Mouse (Mus musculus) ES-E14 (cell line): ENCODE measurements around the gene Olfr1130. TPM values are rescaled to one million over a fixed set of nuclear protein-coding genes. Genes with fewer than 3 reads are reported as not detected.

ENCODE experiments used
- DNase-seq: peaks from one replicate; pipeline ENCODE4 v3.0.0-alpha.2; 2013; ENCODE audit warnings: low read depth, low spot score
- H3K27ac ChIP-seq: 2 replicates; pipeline ENCODE4 v1.5.1; 2012; ENCODE audit warnings: low read depth, mild to moderate bottlenecking, low read length, moderate library complexity, mixed read lengths; ENCODE audit not compliant: poor library complexity, insufficient read depth, severe bottlenecking
- H3K36me3 ChIP-seq: 2 replicates; pipeline ENCODE4 v1.6.1; 2012; ENCODE audit warnings: mild to moderate bottlenecking, low read length, moderate library complexity, mixed read lengths; ENCODE audit not compliant: control insufficient read depth, poor library complexity, insufficient read depth, severe bottlenecking
- H3K4me1 ChIP-seq, 2 experiments: fragments of 150-350 bp in 1 of 2; sonication (generic) in 1 of 2; 2 replicates each; pipeline ENCODE4 v1.6.1; 2012; ENCODE audit warnings: low read length in 2 of 2, mild to moderate bottlenecking in 1 of 2, mixed read lengths in 1 of 2; ENCODE audit not compliant: control insufficient read depth in 2 of 2, insufficient read depth in 2 of 2, poor library complexity in 1 of 2
- H3K4me3 ChIP-seq, 2 experiments: fragments of 150-350 bp in 1 of 2; sonication (generic) in 1 of 2; 2 replicates each; pipeline ENCODE4 v1.5.1; 2012; ENCODE audit warnings: low read length in 2 of 2, low read depth in 1 of 2, mild to moderate bottlenecking in 1 of 2, mixed read lengths in 1 of 2; ENCODE audit not compliant: insufficient read depth in 1 of 2, poor library complexity in 1 of 2, severe bottlenecking in 1 of 2
- H3K9ac ChIP-seq: 2 replicates; pipeline ENCODE4 v1.6.1; 2012; ENCODE audit warnings: low read depth, mild to moderate bottlenecking, low read length, mixed read lengths; ENCODE audit not compliant: poor library complexity, insufficient read depth, severe bottlenecking
- H3K9me3 ChIP-seq: fragments of 150-350 bp; sonication (generic); 2 replicates; pipeline ENCODE4 v1.6.1; 2012; ENCODE audit warnings: low read depth, mild to moderate bottlenecking, low read length; ENCODE audit not compliant: control insufficient read depth, insufficient read depth
- CHD2 ChIP-seq: IDR thresholded peaks from 2 replicates; pipeline ENCODE4 v1.6.1; 2014; ENCODE audit warnings: mild to moderate bottlenecking, low read depth, low read length, inconsistent platforms
- HCFC1 ChIP-seq: IDR thresholded peaks from 2 replicates; pipeline ENCODE4 v1.6.1; 2012; ENCODE audit warnings: low read length, inconsistent platforms, borderline replicate concordance; ENCODE audit not compliant: insufficient read depth
- MAFK ChIP-seq: IDR thresholded peaks from 2 replicates; pipeline ENCODE4 v1.6.1; 2014; ENCODE audit warnings: mild to moderate bottlenecking, low read depth, low read length, inconsistent platforms; ENCODE audit not compliant: insufficient read depth
- ZC3H11A ChIP-seq: IDR thresholded peaks from 2 replicates; pipeline ENCODE4 v1.6.1; 2012; ENCODE audit warnings: low read depth, mild to moderate bottlenecking, inconsistent platforms, low read length, borderline replicate concordance
- ZNF384 ChIP-seq: IDR thresholded peaks from 2 replicates; pipeline ENCODE4 v1.6.1; 2012; ENCODE audit warnings: low read depth, low read length, inconsistent platforms
- in situ Hi-C, 2 experiments: fragments of 600-800 bp; cut with MboI; formaldehyde crosslinking; loops; one replicate each; pipeline ENCODE4 v1.15.1; 2025; ENCODE audit warnings: low sequenced_read_pairs in 2 of 2, inconsistent platforms in 1 of 2; ENCODE audit not compliant: unreplicated experiment in 2 of 2
- total RNA-seq: library from RNA; depleted of rRNA; stranded (reverse); fragments of 300-350 nt; gene quantifications from 2 replicates; pipeline ENCODE4 v1.2.3, GENCODE M21; 2012; rRNA removed

The Olfr1130 gene
- total RNA-seq, 1 experiment, result not detected

GRCm38 (mm10) chr2:87647274-87647673 is 41.3 kb downstream of the Olfr1130 start, which contains the start of gene Olfr1133:
Gene Olfr1133, minus strand, starts transcription at chr2:87647374.
- no peak for DNase-seq
- no peaks in the 10 kb centered on the region for H3K9me3 ChIP-seq
- TF ChIP-seq HCFC1, result no peak
- TF ChIP-seq ZNF384, result no peak
- no peak for TF ChIP-seq MAFK
- TF ChIP-seq ZC3H11A, result no peak
- no peak for TF ChIP-seq CHD2
- no peak within 1 kb of the TSS for H3K4me3 ChIP-seq
- no peak within 1 kb of the TSS for H3K9ac ChIP-seq
- H3K27ac ChIP-seq, result no peak within 1 kb of the TSS
- no peaks in the 10 kb centered on the region for H3K36me3 ChIP-seq
- in situ Hi-C loops, result no loop called here
- H3K4me1 ChIP-seq, result no peaks in the 10 kb centered on the region

GRCm38 (mm10) chr2:87658360-87658759 is 52.3 kb downstream of the Olfr1130 start, which contains the start of gene Olfr1134:
Gene Olfr1134, minus strand, starts transcription at chr2:87658460.
- H3K4me1 ChIP-seq, result no peaks in the 10 kb centered on the region
- H3K27ac ChIP-seq, result no peak within 1 kb of the TSS
- H3K9me3 ChIP-seq, result no peaks in the 10 kb centered on the region
- H3K9ac ChIP-seq, result no peak within 1 kb of the TSS
- H3K4me3 ChIP-seq, result no peak within 1 kb of the TSS
- in situ Hi-C loops, result no loop called here
- DNase-seq, result no peak
- H3K36me3 ChIP-seq, result no peaks in the 10 kb centered on the region
- TF ChIP-seq HCFC1 (no peak), MAFK (no peak), ZC3H11A (no peak), CHD2 (no peak), ZNF384 (no peak)

Other genes with a start within 250 kb of the Olfr1130 start
- gene Olfr1121, start 236.3 kb upstream of the Olfr1130 start, total RNA-seq, result not detected in 2 replicates
- gene Olfr1122, start 220.4 kb upstream of the Olfr1130 start, total RNA-seq, result not detected in 2 replicates
- gene Olfr1123, start 189.6 kb upstream of the Olfr1130 start, total RNA-seq, result not detected in 2 replicates
- gene Olfr1124, start 175.9 kb upstream of the Olfr1130 start, total RNA-seq, result not detected in 2 replicates
- not detected in 2 replicates for gene Olfr1126, start 152.2 kb upstream of the Olfr1130 start, total RNA-seq
- gene Pramel7, start 109.1 kb upstream of the Olfr1130 start, total RNA-seq, result 2.7 and 9.3 TPM in 2 replicates
- 3.1 and 16.5 TPM in 2 replicates for gene Pramel6, start 99.6 kb upstream of the Olfr1130 start, total RNA-seq
- gene Olfr153, start 74.4 kb upstream of the Olfr1130 start, total RNA-seq, result 1.2 and 1.9 TPM in 2 replicates
- gene Olfr1128, start 60.7 kb upstream of the Olfr1130 start, total RNA-seq, result not detected in 2 replicates
- not detected in 2 replicates for gene Olfr1129, start 32.3 kb upstream of the Olfr1130 start, total RNA-seq
- not detected in 2 replicates for gene Olfr1131, start 20.9 kb downstream of the Olfr1130 start, total RNA-seq
- not detected in 2 replicates for gene Olfr1132, start 31.3 kb downstream of the Olfr1130 start, total RNA-seq
- gene Olfr1133, start 41.2 kb downstream of the Olfr1130 start, total RNA-seq, result not detected in 2 replicates
- not detected in 2 replicates for gene Olfr1134, start 52.2 kb downstream of the Olfr1130 start, total RNA-seq
- not detected in 2 replicates for gene Olfr1135, start 67.5 kb downstream of the Olfr1130 start, total RNA-seq
- not detected in 2 replicates for gene Olfr1136, start 87.7 kb downstream of the Olfr1130 start, total RNA-seq
- gene Olfr1137, start 107.0 kb downstream of the Olfr1130 start, total RNA-seq, result not detected in 2 replicates
- not detected in 2 replicates for gene Olfr1138, start 133.8 kb downstream of the Olfr1130 start, total RNA-seq
- not detected in 2 replicates for gene Olfr1140, start 137.5 kb downstream of the Olfr1130 start, total RNA-seq
- gene Olfr1141, start 147.8 kb downstream of the Olfr1130 start, total RNA-seq, result not detected in 2 replicates
- not detected in 2 replicates for gene Olfr152, start 173.3 kb downstream of the Olfr1130 start, total RNA-seq
- gene Olfr1143, start 194.4 kb downstream of the Olfr1130 start, total RNA-seq, result not detected in 2 replicates
- not detected in 2 replicates for gene Olfr1145, start 203.6 kb downstream of the Olfr1130 start, total RNA-seq
- gene Olfr1148, start 224.3 kb downstream of the Olfr1130 start, total RNA-seq, result not detected in 2 replicates
- not detected in 2 replicates for gene Olfr1150-ps1, start 237.8 kb downstream of the Olfr1130 start, total RNA-seq
- gene Olfr1151, start 249.7 kb downstream of the Olfr1130 start, total RNA-seq, result not detected in 2 replicates